ENCODE assay signal across 8 mouse cellular contexts in the genomic region with DNA sequence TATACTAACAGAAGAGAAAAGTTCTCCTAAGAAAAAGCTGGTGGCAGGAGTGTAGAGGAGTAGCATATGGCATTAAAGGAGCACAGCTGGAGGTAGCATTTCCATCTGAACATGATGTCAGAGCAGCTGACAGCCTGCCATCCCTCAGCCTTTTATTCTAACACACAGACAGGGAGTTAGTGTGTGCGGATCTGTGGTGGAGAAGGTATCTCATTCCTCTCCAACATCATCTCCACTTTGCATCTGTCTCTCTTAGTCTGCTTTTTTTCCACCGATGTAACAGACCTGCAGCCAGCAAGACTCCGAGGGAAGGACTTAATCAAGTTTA. TPM values are rescaled to one million over a fixed set of nuclear protein-coding genes. Genes with fewer than 3 reads are reported as not detected.
DNase-seq lines count a peak whose midpoint lies in the region; ATAC-seq and TF ChIP-seq lines count a peak whose summit lies in the region.

No protein-coding gene starts in this region.

- WGBS in kidney, embryonic 15.5 days: 37% methylated on average over 3 of the region's 3 CpGs
- WGBS in forebrain, embryonic 16.5 days: 1% methylated on average over 3 of the region's 3 CpGs
- 53% methylated on average over 3 of the region's 3 CpGs for WGBS in liver, embryonic 14.5 days (ENCODE audit: insufficient replicate concordance)

- H3K4me2 ChIP-seq in kidney, embryonic 15.5 days: peak overlapping the region; percentile 88
- H3K4me2 ChIP-seq in forebrain, embryonic 16.5 days (ENCODE audit: low read length): peak overlapping the region; percentile 56
- H3K4me2 ChIP-seq in liver, embryonic 14.5 days (ENCODE audit: low read depth): peak overlapping the region; percentile 64

- DNase-seq in kidney, postnatal 4 days: no peak
- peak; percentile 72 for DNase-seq in cerebellum, adult 8-10 months
- DNase-seq in liver, embryonic 14.5 days (ENCODE audit: low read depth in 3 of 3, low spot score in 3 of 3): no peak
- DNase-seq in natural killer cell, adult 2 months (ENCODE audit: low spot score in 2 of 2): no peak
- DNase-seq in urinary bladder, postnatal 10 days (ENCODE audit: low spot score): no peak
- DNase-seq in lung, postnatal 25 days (ENCODE audit: low spot score): no peak

- peaks cover 21% of the 10 kb centered on the region for H3K36me3 ChIP-seq in kidney, embryonic 15.5 days
- peaks cover 3% of the 10 kb centered on the region; the same call in 1 of the 2 replicates for H3K36me3 ChIP-seq in forebrain, embryonic 16.5 days (ENCODE audit: control insufficient read depth, insufficient read depth)
- H3K36me3 ChIP-seq in liver, embryonic 14.5 days (replicated peaks; ENCODE audit: control insufficient read depth, insufficient read depth, low read depth): peaks cover 13% of the 10 kb centered on the region

- no peak for TF ChIP-seq EP300 in liver, embryonic 14.5 days (IDR thresholded peaks at IDR 0.05; ENCODE audit: low read depth)

- H3K27ac ChIP-seq in kidney, embryonic 15.5 days: no peak overlapping the region
- H3K27ac ChIP-seq in forebrain, embryonic 16.5 days (ENCODE audit: low read length): peak overlapping the region; percentile 96
- no peak overlapping the region for H3K27ac ChIP-seq in liver, embryonic 14.5 days

- no peak overlapping the region for H3K9ac ChIP-seq in kidney, embryonic 15.5 days
- H3K9ac ChIP-seq in forebrain, embryonic 16.5 days (replicated peaks; ENCODE audit: low read depth, low read length): peak overlapping the region; percentile 89
- H3K9ac ChIP-seq in liver, embryonic 14.5 days (replicated peaks): no peak overlapping the region

- H3K27me3 ChIP-seq in kidney, embryonic 15.5 days: no peaks in the 10 kb centered on the region
- no peaks in the 10 kb centered on the region for H3K27me3 ChIP-seq in forebrain, embryonic 16.5 days (replicated peaks; ENCODE audit: control insufficient read depth, insufficient read depth, low read length)
- no peaks in the 10 kb centered on the region for H3K27me3 ChIP-seq in liver, embryonic 14.5 days (ENCODE audit: control insufficient read depth, insufficient read depth, low read length)

- no peak for ATAC-seq in kidney, embryonic 15.5 days (replicated peaks; ENCODE audit: low FRiP score)
- peak; percentile 14 for ATAC-seq in forebrain, embryonic 16.5 days
- no peak for ATAC-seq in liver, embryonic 14.5 days (ENCODE audit: insufficient read depth)

- TF ChIP-seq CTCF in liver, embryonic 14.5 days (IDR thresholded peaks at IDR 0.05; ENCODE audit: low read depth): no peak

- H3K4me3 ChIP-seq in kidney, embryonic 15.5 days (replicated peaks): peak overlapping the region; percentile 86
- peak overlapping the region; percentile 64 for H3K4me3 ChIP-seq in forebrain, embryonic 16.5 days (replicated peaks; ENCODE audit: low read length)
- H3K4me3 ChIP-seq in liver, embryonic 14.5 days (ENCODE audit: insufficient read depth in 1 of 2, low read depth in 2 of 2, low read length in 2 of 2): no peak overlapping the region

- H3K9me3 ChIP-seq in kidney, embryonic 15.5 days (replicated peaks): no peaks in the 10 kb centered on the region
- H3K9me3 ChIP-seq in forebrain, embryonic 16.5 days (ENCODE audit: control insufficient read depth, low read length): no peaks in the 10 kb centered on the region
- H3K9me3 ChIP-seq in liver, embryonic 14.5 days (ENCODE audit: control insufficient read depth, low read length): no peaks in the 10 kb centered on the region

- H3K4me1 ChIP-seq in kidney, embryonic 15.5 days: peaks cover 46% of the 10 kb centered on the region
- peaks cover 30% of the 10 kb centered on the region for H3K4me1 ChIP-seq in forebrain, embryonic 16.5 days (replicated peaks; ENCODE audit: control insufficient read depth, insufficient read depth, low read length)
- peaks cover 3 to 12% of the 10 kb centered on the region in 2 experiments for H3K4me1 ChIP-seq in liver, embryonic 14.5 days (replicated peaks; ENCODE audit: control insufficient read depth in 2 of 2, insufficient read depth in 2 of 2, low read length in 1 of 2)

RNA-seq across cellular contexts. Expression of a gene that starts 2.3 kb away (rescaled TPM):
- polyA plus RNA-seq in kidney, embryonic 15.5 days (2015; fragmentation: Nextera tagmentation; extraction: Ambion mirVana): 1.7 and 1.9 TPM in 2 replicates
- 111 and 146 TPM in 2 replicates for polyA plus RNA-seq in forebrain, embryonic 16.5 days (2015; fragmentation: Nextera tagmentation; extraction: Ambion mirVana)
- 4.2 and 4.5 TPM in 2 replicates for polyA plus RNA-seq in liver, embryonic 14.5 days (2012; rRNA removed)
- 0.55 and 0.85 TPM in 2 replicates for polyA plus RNA-seq in liver, embryonic 14.5 days (2014; fragmentation: Nextera tagmentation; extraction: Ambion mirVana)

Comparison
In these comparisons a context has a peak if more than half of its experiments do, and no peak if none do; other contexts are left out.
1. H3K4me3 ChIP-seq: peak in kidney, embryonic 15.5 days (single experiment) and forebrain, embryonic 16.5 days (single experiment); none in liver, embryonic 14.5 days (0 of 2).
2. RNA of a gene that starts 2.3 kb away (polyA plus RNA-seq): 111 to 146 TPM in forebrain, embryonic 16.5 days; 0.55 to 4.5 TPM in liver, embryonic 14.5 days and 1.7 to 1.9 TPM in kidney, embryonic 15.5 days; every median in the first group is over 10 times any median in the second.
3. Peak in every context shown above with its lines, with median percentiles within 50 percentile points of each other: H3K4me2 ChIP-seq.